Mouse (Mus musculus): ENCODE data around the gene Cgnl1.
"Not testable (repeated sequence)": the region's sequence is repeated elsewhere in the genome, so short reads cannot be mapped to it uniquely, and the experiment has no call there.

The Cgnl1 gene

GRCm38 (mm10) chr9:71622593-71622992 lies 148.8 kb downstream of the Cgnl1 start:
- DNase-seq (ENCODE audit: low read depth) = no peak

- no peak for DNase-seq (ENCODE audit: low read depth)
These were observed 149.4 kb downstream of the Cgnl1 start for GRCm38 (mm10) chr9:71621968-71622367.

GRCm38 (mm10) chr9:71620116-71620515 lies 151.3 kb downstream of the Cgnl1 start:
- not testable (repeated sequence) for DNase-seq (ENCODE audit: low read depth)

GRCm38 (mm10) chr9:71617363-71617762 lies 154.0 kb downstream of the Cgnl1 start:
- no peak for DNase-seq (ENCODE audit: low read depth)

GRCm38 (mm10) chr9:71616185-71616584 lies 155.2 kb downstream of the Cgnl1 start:
- peak; percentile 27 for DNase-seq (ENCODE audit: low read depth)

- DNase-seq (ENCODE audit: low read depth) = no peak
These were observed 156.8 kb downstream of the Cgnl1 start for GRCm38 (mm10) chr9:71614643-71615042.

GRCm38 (mm10) chr9:71612981-71613380 lies 158.4 kb downstream of the Cgnl1 start:
- DNase-seq (ENCODE audit: low read depth) = no peak

GRCm38 (mm10) chr9:71611876-71612275 lies 159.5 kb downstream of the Cgnl1 start:
- DNase-seq (ENCODE audit: low read depth) = no peak

GRCm38 (mm10) chr9:71609010-71609409 lies 162.4 kb downstream of the Cgnl1 start:
- DNase-seq (ENCODE audit: low read depth) = no peak

GRCm38 (mm10) chr9:71606296-71607057 lies 164.9 kb downstream of the Cgnl1 start:
- DNase-seq (ENCODE audit: low read depth) = no peak

- no peak for DNase-seq (ENCODE audit: low read depth)
These were observed 166.3 kb downstream of the Cgnl1 start for GRCm38 (mm10) chr9:71604914-71605635.

GRCm38 (mm10) chr9:71599861-71600260 lies 171.5 kb downstream of the Cgnl1 start:
- DNase-seq (ENCODE audit: low read depth) = no peak

- no peak for DNase-seq (ENCODE audit: low read depth)
These were observed 174.5 kb downstream of the Cgnl1 start for GRCm38 (mm10) chr9:71596888-71597287.

GRCm38 (mm10) chr9:71592577-71593285 lies 178.7 kb downstream of the Cgnl1 start:
- no peak for DNase-seq (ENCODE audit: low read depth)

- DNase-seq (ENCODE audit: low read depth) = peak; percentile 36
These were observed 179.4 kb downstream of the Cgnl1 start, which contains the start of gene Myzap for GRCm38 (mm10) chr9:71591938-71592548. Gene Myzap, minus strand, starts transcription at chr9:71592360.

GRCm38 (mm10) chr9:71591106-71591505 lies 180.3 kb downstream of the Cgnl1 start:
- DNase-seq (ENCODE audit: low read depth) = no peak

GRCm38 (mm10) chr9:71589771-71590170 lies 181.6 kb downstream of the Cgnl1 start:
- no peak for DNase-seq (ENCODE audit: low read depth)

GRCm38 (mm10) chr9:71588930-71589592 lies 182.3 kb downstream of the Cgnl1 start:
- DNase-seq (ENCODE audit: low read depth) = no peak

- no peak for DNase-seq (ENCODE audit: low read depth)
These were observed 185.0 kb downstream of the Cgnl1 start for GRCm38 (mm10) chr9:71586408-71586807.

- no peak for DNase-seq (ENCODE audit: low read depth)
These were observed 188.6 kb downstream of the Cgnl1 start for GRCm38 (mm10) chr9:71582771-71583170.

GRCm38 (mm10) chr9:71578896-71579564 lies 192.4 kb downstream of the Cgnl1 start:
- DNase-seq (ENCODE audit: low read depth) = no peak

Measured in fibroblast of lung, adult 2 months (primary cell).